Mouse (Mus musculus): ENCODE results near the gene Gm20388.

DNA sequence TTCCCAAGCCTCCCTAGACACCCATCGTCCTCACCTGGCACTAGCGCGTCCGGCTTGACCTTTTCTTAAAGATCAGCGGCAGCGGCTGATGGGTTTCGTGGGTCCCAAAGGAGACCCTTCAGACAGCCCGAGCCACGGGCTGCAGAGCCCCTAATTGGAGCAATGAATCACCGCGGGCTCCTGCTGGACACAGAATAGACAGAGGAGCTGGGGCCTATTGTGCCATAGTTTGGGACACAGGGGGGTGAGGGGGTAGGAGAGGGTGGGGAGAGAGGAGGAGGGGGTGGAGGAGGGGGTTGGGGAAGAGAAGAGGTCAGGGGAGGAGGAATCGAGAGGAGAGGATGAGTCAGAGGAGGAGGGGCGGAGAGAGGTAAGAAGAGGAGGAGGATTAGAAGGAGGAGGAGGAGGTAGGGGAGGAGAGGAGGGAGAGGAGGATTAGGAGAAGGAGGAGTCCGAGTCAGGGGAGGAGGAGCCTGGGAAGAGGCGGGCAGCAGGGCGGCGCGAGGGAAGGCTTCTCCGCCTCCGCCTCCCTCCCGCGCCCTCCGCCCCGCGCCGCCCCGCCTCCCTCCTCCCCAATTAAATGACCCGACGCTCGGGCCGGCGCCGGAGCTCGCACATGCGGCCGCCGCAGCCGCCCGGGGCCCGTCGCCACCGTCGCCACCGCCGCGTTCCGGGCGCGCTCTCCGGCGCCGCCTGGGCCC lies 317.4 kb downstream of the Gm20388 start, which contains the start of gene Gse1:
- TF ChIP-seq CTCF (IDR thresholded peaks at IDR 0.05; ENCODE audit: low read depth, low read length): no peak
- TF ChIP-seq POLR2A (IDR thresholded peaks at IDR 0.05; ENCODE audit: insufficient read depth, low read length): no peak
- TF ChIP-seq EP300 (IDR thresholded peaks at IDR 0.05; ENCODE audit: insufficient read depth, low read depth, low read length): no peak

Measured in ES-Bruce4 (cell line).